Mouse (Mus musculus) gastrocnemius, adult 8-10 months (tissue): Measurements from ENCODE around the gene Gpnmb. TPM values are rescaled to one million over a fixed set of nuclear protein-coding genes. Genes with fewer than 3 reads are reported as not detected.

Experiments used
- DNase-seq, 2 experiments: peaks; one replicate each; pipeline ENCODE4 v3.0.0; 2022; ENCODE audit warnings: low spot score in 2 of 2
- total RNA-seq, 4 experiments: library from RNA; stranded (reverse); gene quantifications; 2 replicates each; pipeline ENCODE4 v1.2.4; 2022

Gene Gpnmb
- total RNA-seq, 4 experiments from 2014 or later, result 1.1 to 3.6 (median 1.7) TPM

DNA sequence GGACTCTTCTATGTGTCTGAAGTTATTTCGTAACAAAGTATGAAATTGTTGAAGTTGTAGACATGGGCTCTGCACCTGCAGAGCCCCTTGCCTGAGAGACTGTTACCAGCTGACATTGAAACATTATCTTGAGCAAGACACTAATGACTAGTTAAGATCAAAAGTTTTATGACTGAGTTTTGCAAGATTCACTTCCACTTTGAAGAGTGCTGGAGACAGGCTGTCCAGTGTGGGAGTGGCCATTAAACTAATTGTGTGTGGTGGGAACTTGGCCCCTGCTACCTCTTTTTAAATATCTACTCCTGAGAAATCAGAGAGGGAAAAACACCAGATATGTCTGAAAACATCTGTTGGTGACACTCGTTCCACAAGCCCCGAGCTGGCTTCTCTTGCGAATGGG, 5.1 kb upstream of the Gpnmb start:
- DNase-seq, result no peak

DNA sequence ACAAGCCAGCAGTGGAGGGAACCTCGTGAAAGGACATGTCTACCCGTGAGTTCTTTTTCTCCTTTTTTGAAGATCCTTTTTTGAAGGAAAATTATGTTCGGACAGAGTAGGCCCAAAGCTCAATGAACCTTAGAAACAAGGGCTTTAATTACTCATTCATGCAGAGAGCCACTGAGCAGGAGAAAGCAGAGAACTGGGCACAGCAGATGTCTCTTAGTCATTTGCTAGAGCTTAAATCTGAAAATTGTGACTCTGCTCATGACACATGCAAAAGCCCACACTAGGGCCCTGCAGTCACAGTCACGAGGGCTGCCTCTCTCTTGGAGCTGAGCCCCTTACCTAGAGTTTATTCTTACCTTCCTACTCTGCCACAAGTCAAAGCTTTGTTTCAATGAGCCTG, 3.6 kb upstream of the Gpnmb start:
- DNase-seq, result no peak

DNA sequence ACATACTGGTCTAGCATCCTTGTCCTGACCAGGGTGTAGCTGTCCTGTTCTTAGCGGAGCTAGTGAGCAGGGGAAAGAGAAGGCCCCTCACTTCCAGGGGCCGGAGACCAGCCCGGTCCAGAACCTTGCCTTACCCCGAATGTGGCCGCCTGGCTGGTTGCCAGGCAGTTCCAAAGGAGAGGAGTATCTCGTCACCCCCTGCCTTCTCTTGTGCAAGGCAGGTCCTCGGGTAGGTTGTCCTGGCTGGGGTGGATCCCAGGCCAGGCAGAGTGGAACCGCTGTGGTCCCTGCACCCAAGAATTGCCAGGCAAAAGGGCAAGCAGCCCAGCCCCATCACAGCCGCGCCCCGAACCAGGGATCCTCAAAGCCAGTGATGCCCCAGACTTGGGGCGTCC, 919 bp downstream of the Gpnmb start:
- no peak for DNase-seq

DNA sequence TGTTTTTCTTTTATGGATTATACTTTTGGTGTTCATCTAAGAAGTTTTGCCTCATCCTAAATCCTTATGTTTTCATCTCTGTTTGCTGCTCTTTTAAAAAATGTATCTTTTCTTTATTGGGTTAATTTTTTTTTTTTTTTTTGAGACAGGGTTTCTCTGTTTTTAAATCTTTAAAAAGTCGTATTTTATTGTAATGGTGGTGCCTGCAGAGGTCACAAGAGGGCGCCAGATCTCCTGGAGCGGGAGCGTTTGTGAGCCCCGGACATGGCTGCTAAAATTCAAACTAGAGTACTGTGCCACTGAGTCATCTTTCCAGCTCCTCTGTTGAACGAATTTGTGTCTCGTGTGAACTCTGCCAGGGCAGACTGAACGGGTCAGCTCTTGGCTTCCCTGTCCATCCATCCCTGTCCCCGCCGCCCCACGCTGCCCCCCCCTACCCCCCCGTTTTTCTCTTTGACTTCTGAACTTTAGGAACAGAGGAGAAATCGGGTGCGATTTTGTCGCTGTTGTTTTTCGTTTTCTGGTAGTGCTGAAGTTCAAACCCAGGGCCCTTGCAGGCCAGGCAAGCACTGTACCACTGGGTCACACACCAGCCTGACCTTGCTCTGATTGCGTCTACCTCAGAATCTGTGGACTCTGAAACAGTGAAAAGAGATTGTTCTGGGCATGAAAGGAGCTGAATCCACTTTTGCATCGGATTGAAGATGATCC, 3.3 kb downstream of the Gpnmb start:
- peak in 1 of 2 experiments; percentile 11 for DNase-seq

DNA sequence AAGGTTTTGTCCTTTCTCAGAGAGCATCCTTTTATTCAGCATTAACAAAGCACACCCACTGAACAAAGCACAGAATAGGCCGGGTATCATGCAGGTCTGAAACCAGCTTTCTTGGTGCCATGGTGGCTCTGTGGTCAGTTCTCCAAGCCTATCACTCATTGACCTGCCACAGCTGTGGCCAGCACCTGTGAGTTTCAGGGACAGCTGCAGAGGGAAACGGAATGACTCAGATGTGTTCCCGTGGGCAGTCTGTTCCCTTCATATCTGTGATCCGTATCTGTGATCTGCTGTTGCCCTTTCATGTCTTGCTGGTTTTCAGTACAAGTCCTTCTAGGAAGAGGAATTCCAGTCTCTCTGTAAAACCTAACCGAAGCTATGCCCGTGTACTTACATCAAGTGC, 10.2 kb downstream of the Gpnmb start:
- no peak for DNase-seq

- no peak for DNase-seq
These were observed 10.6 kb downstream of the Gpnmb start for GRCm38 (mm10) chr6:49046976-49047375.

DNA sequence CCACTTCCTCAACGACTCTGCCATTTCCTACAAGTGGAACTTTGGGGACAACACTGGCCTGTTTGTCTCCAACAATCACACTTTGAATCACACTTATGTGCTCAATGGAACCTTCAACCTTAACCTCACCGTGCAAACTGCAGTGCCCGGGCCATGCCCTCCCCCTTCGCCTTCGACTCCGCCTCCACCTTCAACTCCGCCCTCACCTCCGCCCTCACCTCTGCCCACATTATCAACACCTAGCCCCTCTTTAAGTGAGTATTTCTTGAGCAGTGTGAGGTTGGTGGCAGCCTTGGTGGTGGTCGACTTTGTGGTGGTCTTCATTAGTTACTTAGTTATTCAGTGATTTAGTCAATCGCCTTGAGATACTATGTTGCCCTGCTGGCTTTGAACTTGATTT, 11.5 kb downstream of the Gpnmb start:
- no peak for DNase-seq

DNA sequence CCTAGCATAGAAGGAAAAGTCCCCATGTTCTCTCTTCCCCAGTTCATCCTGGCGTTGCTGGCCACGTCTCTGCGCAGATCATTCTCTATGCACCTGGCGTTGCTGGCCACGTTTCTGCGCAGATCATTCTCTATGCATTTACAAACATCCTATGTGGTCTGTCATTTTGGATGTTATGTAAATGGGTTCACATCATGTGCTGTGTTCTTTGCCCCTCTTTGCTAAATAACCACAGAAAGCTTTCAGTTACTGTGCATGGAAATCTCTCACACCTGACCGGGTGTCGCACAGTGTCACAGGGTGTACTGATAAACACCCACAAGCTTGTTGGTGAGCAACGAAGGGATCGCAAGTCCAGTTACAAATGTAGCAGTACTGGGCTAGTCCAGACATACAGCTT, 12.0 kb downstream of the Gpnmb start:
- DNase-seq, result no peak

- DNase-seq, result no peak
These were observed 14.5 kb downstream of the Gpnmb start for GRCm38 (mm10) chr6:49050677-49051410.

DNA sequence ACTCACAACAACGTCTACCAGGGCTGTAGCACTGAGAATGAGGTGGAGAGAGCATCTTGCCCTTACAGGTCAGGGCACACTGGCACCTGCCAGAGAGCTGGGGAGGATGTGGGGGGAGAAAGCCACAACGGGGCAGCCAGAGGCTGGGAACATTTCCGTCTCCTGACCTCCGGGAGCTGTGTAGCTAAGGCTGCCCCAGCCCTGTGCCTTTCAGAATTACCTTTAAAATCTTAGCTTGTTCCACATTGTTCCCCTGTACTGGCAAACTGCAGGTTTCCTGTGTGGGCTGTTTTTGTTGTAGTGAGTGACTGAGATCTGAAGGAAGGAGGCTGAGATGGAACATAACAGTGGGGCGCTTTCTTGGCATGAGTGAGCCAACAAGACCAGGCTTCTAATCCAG, 15.8 kb downstream of the Gpnmb start:
- no peak for DNase-seq

- DNase-seq, result no peak
These were observed 18.9 kb downstream of the Gpnmb start for GRCm38 (mm10) chr6:49055256-49055733.

DNA sequence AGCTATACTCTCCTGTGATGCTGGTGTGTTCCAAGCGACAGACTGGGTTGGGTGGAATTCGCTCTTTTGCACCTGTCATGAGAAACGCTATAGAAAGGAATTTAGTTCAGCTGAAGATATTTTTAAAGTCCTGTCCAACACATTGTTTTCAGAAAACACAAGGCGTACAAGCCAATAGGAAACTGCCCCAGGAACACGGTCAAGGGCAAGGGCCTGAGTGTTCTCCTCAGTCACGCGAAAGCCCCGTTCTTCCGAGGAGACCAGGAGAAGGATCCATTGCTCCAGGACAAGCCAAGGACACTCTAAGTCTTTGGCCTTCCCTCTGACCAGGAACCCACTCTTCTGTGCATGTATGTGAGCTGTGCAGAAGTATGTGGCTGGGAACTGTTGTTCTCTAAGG, 19.7 kb downstream of the Gpnmb start:
- no peak for DNase-seq

DNA sequence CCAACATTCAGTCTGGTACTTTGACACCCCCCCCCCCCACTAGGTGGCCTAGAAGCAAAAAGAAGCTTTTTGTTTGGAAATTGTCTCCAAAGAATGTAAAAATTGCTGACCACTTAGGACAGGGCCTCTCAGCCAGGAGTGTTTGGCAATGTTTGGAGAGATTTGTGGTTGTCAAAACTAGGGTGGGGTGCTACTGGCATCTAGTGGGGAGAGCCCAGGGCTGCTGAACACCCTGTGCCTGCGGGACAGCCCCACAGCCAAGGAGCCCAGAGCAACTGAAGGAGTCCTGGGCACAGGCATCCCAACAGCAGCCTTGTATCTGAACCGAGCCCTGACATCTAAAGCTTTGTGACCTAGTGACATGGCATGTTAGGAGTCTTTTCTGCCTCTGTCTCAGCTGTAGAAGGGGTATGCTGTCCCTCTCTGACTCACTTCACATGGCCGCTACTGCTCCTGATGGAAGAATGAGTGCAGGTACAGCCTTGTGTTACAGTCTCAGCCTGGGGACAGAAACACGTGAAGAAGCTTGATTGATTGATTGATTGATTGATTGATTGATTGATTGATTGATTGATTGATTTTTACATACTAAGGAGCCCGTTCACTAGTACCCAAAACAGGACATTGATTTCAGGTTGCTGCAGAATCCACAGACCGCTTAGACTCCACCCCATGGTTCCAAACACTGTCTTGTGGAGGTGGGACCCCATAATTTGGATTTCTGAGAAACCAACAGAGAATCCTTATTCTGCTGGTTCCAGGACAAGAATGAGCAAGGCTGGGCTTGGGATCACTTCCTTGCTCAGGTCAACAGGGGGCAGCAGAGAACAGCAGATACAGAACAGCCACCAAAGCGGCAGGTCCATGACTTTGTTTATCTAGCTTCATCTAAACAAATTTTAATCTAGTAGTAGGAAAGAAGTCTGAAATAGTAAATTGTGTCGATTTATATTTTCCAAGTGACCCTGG, 21.0 kb downstream of the Gpnmb start:
- no peak for DNase-seq

GRCm38 (mm10) chr6:49068361-49068760, 32.0 kb downstream of the Gpnmb start:
- DNase-seq, result no peak

DNA sequence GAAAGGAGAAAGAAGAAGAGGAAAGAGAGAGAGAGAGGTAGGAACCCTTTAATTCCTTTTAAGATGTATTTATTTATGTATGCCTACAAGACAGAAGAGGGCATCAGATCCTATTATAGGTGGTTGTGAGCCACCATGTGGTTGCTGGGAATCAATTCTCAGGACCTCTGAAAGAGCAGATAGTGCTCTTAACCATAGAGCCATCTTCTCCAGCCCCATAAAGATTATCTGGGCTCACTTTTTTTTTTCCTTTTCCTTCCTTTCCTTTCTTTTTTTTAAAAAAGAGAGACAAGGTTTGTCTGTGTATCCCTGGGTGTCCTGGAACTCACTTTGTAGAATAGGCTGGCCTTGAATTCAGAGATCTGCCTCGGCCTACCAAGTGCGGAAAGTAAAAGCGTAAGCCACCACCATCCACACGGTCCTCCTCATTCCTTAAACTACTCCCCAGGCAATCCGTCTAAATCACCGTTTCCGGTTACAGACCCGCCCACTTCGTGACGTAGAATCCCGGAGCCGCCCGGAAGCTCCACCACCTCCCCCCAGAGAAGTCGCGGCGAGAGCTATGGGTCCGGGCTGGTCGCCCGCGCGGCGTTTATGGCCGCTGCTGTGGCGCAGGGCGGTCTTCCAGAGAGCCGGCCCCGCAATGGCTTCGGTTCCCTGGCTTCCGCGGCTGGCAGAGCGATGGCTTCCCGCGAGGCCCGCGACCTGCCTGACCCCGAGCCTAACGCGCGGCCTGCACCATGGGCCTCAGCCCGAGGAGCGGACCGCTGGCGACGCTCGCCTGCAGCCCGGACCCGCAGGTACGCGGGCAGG, 37.2 kb downstream of the Gpnmb start, which contains the start of gene Malsu1:
Malsu1 (plus strand) TSS at position 492 of the 813 bp plus-strand sequence.
- DNase-seq, result peak; percentile 91 to 92

GRCm38 (mm10) chr6:49074117-49074490, 37.8 kb downstream of the Gpnmb start:
- DNase-seq, result no peak

DNA sequence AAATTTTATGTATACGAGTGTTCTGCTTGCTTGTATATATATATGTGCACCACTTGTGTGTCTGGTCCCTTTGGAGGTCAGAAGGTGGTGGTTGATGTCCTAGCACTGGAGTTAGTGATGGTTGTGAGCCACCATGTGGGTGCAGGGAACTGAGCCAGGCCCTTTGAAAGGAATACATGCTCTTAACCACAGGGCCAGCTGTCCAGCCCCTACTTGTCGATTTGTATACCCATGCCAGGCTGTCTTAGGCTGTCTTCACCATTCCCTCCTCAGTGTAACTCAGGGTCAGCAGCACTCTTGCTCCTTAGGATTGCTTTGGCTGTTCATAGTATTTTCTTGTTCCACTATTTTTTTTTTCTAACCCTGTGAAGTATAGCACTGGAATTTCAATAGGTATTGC, 41.5 kb downstream of the Gpnmb start:
- no peak for DNase-seq

DNA sequence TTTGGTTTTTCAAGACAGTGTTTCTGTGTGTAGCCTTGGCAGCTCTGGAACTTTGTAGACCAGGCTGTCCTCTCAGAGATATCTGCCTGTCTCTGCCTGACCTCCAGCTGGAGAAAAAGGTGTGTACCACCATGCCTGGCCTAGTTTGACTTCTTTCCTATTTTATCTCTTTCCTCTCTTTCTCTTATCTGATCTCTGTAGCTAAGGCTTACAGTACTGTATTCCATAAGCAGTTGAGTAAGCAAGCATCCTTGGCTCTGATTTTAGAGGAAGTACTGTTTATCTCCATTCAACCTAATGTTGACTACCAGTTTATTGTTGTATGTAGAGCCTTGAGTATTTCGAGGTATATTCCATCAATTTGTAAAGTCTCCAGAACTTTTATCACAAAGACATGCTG, 43.0 kb downstream of the Gpnmb start:
- DNase-seq, result no peak

DNA sequence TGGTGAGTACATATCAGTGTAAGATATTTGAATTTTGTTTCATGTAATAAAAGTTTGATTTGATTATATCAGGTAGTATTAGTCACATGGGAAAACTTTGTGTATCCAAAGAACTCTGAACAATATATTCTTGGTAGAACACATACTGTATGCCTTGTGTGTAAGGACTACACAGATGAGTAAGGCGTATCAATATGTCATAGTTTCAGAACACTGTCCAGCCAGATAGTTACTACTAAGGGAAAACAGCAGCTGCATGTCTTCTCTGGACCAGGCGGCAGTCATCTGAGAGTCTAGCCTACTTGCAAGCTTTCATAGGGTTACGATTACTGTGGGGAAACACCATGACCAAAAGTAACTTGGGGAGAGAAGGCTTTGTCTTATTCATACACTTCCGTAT, 46.7 kb downstream of the Gpnmb start:
- no peak for DNase-seq

DNA sequence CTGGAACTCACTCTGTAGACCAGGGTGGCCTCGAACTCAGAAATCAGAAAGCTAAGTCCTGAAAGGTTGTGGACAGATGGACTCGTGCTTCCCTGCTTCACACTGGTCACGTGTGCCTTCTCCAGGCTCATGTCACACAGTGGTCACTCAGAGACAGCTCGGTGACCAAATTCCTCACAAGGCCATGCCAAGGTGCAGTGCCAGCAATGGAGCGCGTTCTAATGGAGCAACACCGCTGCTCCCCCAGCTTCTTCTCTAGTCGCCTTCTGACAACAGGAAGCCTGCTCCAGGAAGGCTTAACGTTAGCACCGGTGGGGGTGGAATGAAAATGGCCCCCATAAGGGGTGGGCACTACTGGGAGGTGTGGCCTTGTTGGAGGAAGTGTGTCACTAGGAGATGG, 58.6 kb downstream of the Gpnmb start:
- no peak for DNase-seq

GRCm38 (mm10) chr6:49096421-49096820, 60.1 kb downstream of the Gpnmb start:
- peak; percentile 45 to 58 for DNase-seq
